Mouse (Mus musculus) hindbrain, embryonic 12.5 days (tissue): Measurements from ENCODE around the gene Hcls1. TPM values are rescaled to one million over a fixed set of nuclear protein-coding genes. Genes with fewer than 3 reads are reported as not detected.

Experiments
- ATAC-seq: fragments of 200-750 bp; cut with Nextera tagmentation; 2 replicates; pipeline ENCODE4 v1.8.0; 2017; ENCODE audit warnings: moderate TSS enrichment; ENCODE audit not compliant: low FRiP score
- H3K27ac ChIP-seq: fragments of 300-500 bp; sonication (generic); 2 replicates; pipeline ENCODE4 v1.5.1; 2016; ENCODE audit warnings: mild to moderate bottlenecking
- H3K27me3 ChIP-seq: fragments of 300-500 bp; sonication (generic); 2 replicates; pipeline ENCODE4 v1.6.1; 2016; ENCODE audit warnings: mild to moderate bottlenecking
- H3K36me3 ChIP-seq: fragments of 300-500 bp; sonication (generic); 2 replicates; pipeline ENCODE4 v1.6.1; 2016; ENCODE audit warnings: mild to moderate bottlenecking
- H3K4me1 ChIP-seq: fragments of 300-500 bp; sonication (generic); 2 replicates; pipeline ENCODE4 v1.6.1; 2016
- H3K4me2 ChIP-seq: fragments of 300-500 bp; sonication (generic); replicated peaks from 2 replicates; pipeline ENCODE4 v1.6.1; 2016; ENCODE audit warnings: mild to moderate bottlenecking
- H3K4me3 ChIP-seq: fragments of 300-500 bp; sonication (generic); 2 replicates; pipeline ENCODE4 v1.5.1; 2016; ENCODE audit warnings: mild to moderate bottlenecking
- H3K9ac ChIP-seq: fragments of 300-500 bp; sonication (generic); 2 replicates; pipeline ENCODE4 v1.6.1; 2016; ENCODE audit warnings: mild to moderate bottlenecking, moderate library complexity
- H3K9me3 ChIP-seq: fragments of 300-500 bp; sonication (generic); replicated peaks from 2 replicates; pipeline ENCODE4 v1.6.1; 2016; ENCODE audit warnings: mild to moderate bottlenecking
- WGBS: fragments of 180-500 bp; shearing (Covaris S2); methylation state at CpG from one replicate; pipeline ENCODE4 v1.1.7; 2016; 5-methylcytosine and 5-hydroxymethylcytosine counted together
- polyA plus RNA-seq: library from polyadenylated mRNA; unstranded; fragments of >200 nt; fragmentation: Nextera tagmentation; extraction: Ambion mirVana; gene quantifications from 2 replicates; pipeline ENCODE4 v1.2.1, GENCODE M21; 2016

The Hcls1 gene
- polyA plus RNA-seq, 1 experiment from 2014 or later = 2.5 TPM

DNA sequence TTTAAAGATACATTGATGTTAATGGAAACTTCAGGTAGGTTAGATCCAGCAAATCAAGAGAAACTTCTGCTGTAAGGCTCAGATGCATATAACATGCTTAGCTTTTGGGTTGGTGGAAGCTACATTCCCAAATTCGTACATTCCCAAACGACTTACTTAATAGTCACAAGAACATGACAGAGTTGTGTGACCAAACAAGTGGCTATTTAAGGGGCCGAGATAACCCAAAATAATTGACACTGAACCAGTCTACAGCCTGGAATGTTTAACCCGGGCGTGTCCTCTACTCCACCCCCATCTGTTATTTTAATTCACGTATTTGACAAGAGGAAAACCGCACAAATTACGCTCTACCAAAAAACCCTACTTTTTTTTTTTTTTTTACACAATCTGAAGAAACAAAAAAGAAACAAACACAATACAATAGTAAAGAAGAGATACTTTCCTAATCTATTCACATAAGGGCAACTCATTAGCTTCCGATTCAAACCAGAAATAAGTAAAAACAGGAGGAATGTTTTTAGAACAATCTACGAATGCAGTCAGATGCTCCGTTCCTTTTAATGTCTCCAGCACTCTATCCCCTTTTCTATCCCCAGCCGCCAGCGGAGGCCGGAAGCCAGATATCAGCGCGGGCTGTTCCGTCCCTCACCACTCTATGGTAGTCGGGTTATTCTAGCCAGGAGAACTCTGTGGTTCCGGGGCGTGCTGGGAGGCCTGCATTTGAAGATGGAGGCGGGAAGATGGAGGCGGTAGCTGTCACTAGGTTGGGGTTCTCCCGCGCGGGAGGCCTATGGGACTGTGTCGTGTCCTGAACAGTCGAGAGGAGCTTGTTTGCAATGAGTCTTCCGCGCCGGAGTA lies 76.5 kb downstream of the Hcls1 start, which contains the start of gene Polq:
TSS of gene Polq (plus strand) at position 726 of the 861 bp plus-strand sequence.
- Histone ChIP-seq H3K9ac (peak within 1 kb of the TSS; percentile 72), H3K27ac (no peak within 1 kb of the TSS), H3K4me1 (peaks cover 9% of the 10 kb centered on the region), H3K9me3 (no peaks in the 10 kb centered on the region), H3K4me2 (peak within 1 kb of the TSS; percentile 96), H3K27me3 (no peaks in the 10 kb centered on the region), H3K4me3 (peak within 1 kb of the TSS; percentile 77), H3K36me3 (no peaks in the 10 kb centered on the region)
- ATAC-seq = peak; percentile 98
- WGBS = 6% methylated on average over 30 of the region's 30 CpGs

DNA sequence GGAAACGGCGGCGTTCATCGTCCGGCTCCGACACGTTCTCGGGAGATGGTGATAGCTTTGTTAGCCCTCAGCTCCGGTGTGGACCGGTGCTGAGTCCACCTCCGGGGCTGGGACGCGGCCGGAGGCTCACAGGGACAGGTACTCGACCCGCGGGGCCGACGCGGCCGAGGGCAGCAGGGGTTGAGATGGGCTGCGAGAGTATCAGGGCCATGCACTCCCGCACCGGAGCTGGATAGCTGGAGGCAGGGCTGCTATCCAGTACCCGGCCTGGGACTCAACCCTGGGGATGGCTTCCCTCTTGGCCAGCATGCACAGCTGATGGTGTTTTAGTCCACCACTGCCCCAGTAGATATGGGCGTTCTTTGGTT lies 77.1 kb downstream of the Hcls1 start:
- Histone ChIP-seq H3K36me3 (no peaks in the 10 kb centered on the region), H3K27me3 (no peaks in the 10 kb centered on the region), H3K9ac (peak overlapping the region; percentile 72), H3K4me2 (peak overlapping the region; percentile 96), H3K9me3 (no peaks in the 10 kb centered on the region), H3K4me3 (peak overlapping the region; percentile 77), H3K4me1 (peaks cover 9% of the 10 kb centered on the region), H3K27ac (no peak overlapping the region)
- under 1% methylated on average over 26 of the region's 26 CpGs for WGBS
- ATAC-seq = peak; percentile 78

DNA sequence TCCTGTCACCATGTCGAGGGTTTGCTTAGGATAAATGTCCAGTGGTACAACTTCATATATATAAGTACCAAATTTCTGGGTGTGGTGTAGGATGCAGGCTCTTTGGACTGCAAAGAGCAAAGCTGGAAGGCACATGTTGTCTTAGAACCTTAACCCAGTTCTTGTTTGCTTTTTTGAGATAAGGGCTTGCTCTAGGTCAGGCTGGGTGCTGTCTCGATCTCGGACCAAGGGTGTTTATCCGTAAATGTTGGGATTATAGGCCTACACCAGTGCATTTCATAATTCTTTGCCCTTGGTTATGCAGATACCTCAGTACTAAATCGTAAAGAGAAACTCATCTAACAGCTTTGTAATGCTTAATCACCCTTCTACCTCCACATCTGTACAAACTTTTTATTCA lies 77.6 kb downstream of the Hcls1 start:
- Histone ChIP-seq H3K4me1 (peaks cover 9% of the 10 kb centered on the region), H3K27me3 (no peaks in the 10 kb centered on the region), H3K36me3 (no peaks in the 10 kb centered on the region), H3K4me2 (peak overlapping the region; percentile 96), H3K27ac (no peak overlapping the region), H3K4me3 (peak overlapping the region; percentile 77), H3K9me3 (no peaks in the 10 kb centered on the region), H3K9ac (peak overlapping the region; percentile 72)
- ATAC-seq = no peak
- WGBS = 63% methylated on average over 5 of the region's 5 CpGs

Other genes with a start within 250 kb of the Hcls1 start
- 0.53 and 1.3 TPM in 2 replicates for gene Ildr1, start 241.0 kb upstream of the Hcls1 start, polyA plus RNA-seq
- 3.0 and 6.6 TPM in 2 replicates for gene Slc15a2, start 150.0 kb upstream of the Hcls1 start, polyA plus RNA-seq
- gene Iqcb1, start 106.6 kb upstream of the Hcls1 start, polyA plus RNA-seq = 63.4 and 68.9 TPM in 2 replicates
- 1.2 TPM in 2 replicates for gene Eaf2, start 60.0 kb upstream of the Hcls1 start, polyA plus RNA-seq
- gene Golgb1, start 59.8 kb upstream of the Hcls1 start, polyA plus RNA-seq = 95.7 and 96.0 TPM in 2 replicates
- gene Fbxo40, start 55.5 kb downstream of the Hcls1 start, polyA plus RNA-seq = 0.04 TPM in 1 of 2 replicates, not detected in the other
- gene Polq, start 76.8 kb downstream of the Hcls1 start, polyA plus RNA-seq = 7.8 and 8.6 TPM in 2 replicates